ENCODE assay signal across 8 mouse cellular contexts in genomic region chr4:35156751-35157611, GRCm38 (mm10). TPM values are rescaled to one million over a fixed set of nuclear protein-coding genes. Genes with fewer than 3 reads are reported as not detected.
A peak's percentile ranks its signal among the peaks of the same experiment; 100 is the strongest.
DNase-seq lines count a peak whose midpoint lies in the region; ATAC-seq lines count a peak whose summit lies in the region.

TSS of gene Mob3b (minus strand) at chr4:35157484.

- peaks cover 20% of the 10 kb centered on the region for H3K4me1 ChIP-seq in hindbrain, embryonic 13.5 days (replicated peaks)

- peak; percentile 88 for ATAC-seq in hindbrain, embryonic 13.5 days (ENCODE audit: low FRiP score)

- no peaks in the 10 kb centered on the region for H3K36me3 ChIP-seq in hindbrain, embryonic 13.5 days

- WGBS in hindbrain, embryonic 13.5 days: under 1% methylated on average over 50 of the region's 50 CpGs

- peaks cover 25% of the 10 kb centered on the region; the same call in 1 of the 2 replicates for H3K27me3 ChIP-seq in hindbrain, embryonic 13.5 days

- peak within 1 kb of the TSS; percentile 69 for H3K9ac ChIP-seq in hindbrain, embryonic 13.5 days

- peak within 1 kb of the TSS; percentile 96 for H3K4me2 ChIP-seq in hindbrain, embryonic 13.5 days

- H3K27ac ChIP-seq in hindbrain, embryonic 13.5 days: peak within 1 kb of the TSS; percentile 52; the same call in 1 of the 2 replicates

- H3K9me3 ChIP-seq in hindbrain, embryonic 13.5 days: no peaks in the 10 kb centered on the region

- peak within 1 kb of the TSS; percentile 55 for H3K4me3 ChIP-seq in hindbrain, embryonic 13.5 days

- peak; percentile 86 for DNase-seq in Muller cell, postnatal 12 days (ENCODE audit: inconsistent ontology term)
- DNase-seq in cerebellum, postnatal 10 days: peak; percentile 92
- DNase-seq in frontal cortex, postnatal 14 days (ENCODE audit: low spot score in 2 of 2): peak; percentile 48 to 80
- peak; percentile 78 to 84 for DNase-seq in layer of hippocampus, postnatal 14 days (ENCODE audit: low spot score in 2 of 2)
- DNase-seq in lung, postnatal 14 days: peak; percentile 93
- peak; percentile 88 for DNase-seq in ovary, postnatal 36 days (ENCODE audit: low spot score)
- DNase-seq in thymus, postnatal 25 days: peak; percentile 94

RNA-seq across cellular contexts. Expression of gene Mob3b, which starts in this region (rescaled TPM):
- 5.0 and 6.1 TPM in 2 replicates for polyA plus RNA-seq in hindbrain, embryonic 13.5 days (2015; fragmentation: Nextera tagmentation; extraction: Ambion mirVana)
- total RNA-seq in layer of hippocampus, postnatal 14 days (2021): 1 to 10 TPM; 9.0 to 9.3 TPM

Comparison
In these comparisons a context has a peak if more than half of its experiments do, and no peak if none do; other contexts are left out.
1. Peak in every context shown above with its lines: DNase-seq, ATAC-seq, H3K4me3 ChIP-seq and H3K27ac ChIP-seq.